Mouse (Mus musculus): Measurements from ENCODE around the gene Zfp639. TPM values are rescaled to one million over a fixed set of nuclear protein-coding genes. Genes with fewer than 3 reads are reported as not detected.

Gene Zfp639
- polyA plus RNA-seq, 1 experiment from 2014 or later: 40.9 TPM

- Histone ChIP-seq H3K27me3 (no peaks in the 10 kb centered on the region), H3K36me3 (no peaks in the 10 kb centered on the region), H3K4me2 (replicated peaks) (peak overlapping the region; percentile 76), H3K9me3 (replicated peaks) (no peaks in the 10 kb centered on the region), H3K4me3 (peak overlapping the region; percentile 16; the same call in 1 of the 2 replicates), H3K4me1 (peaks cover 22% of the 10 kb centered on the region), H3K27ac (no peak overlapping the region), H3K9ac (peak overlapping the region; percentile 13; the same call in 1 of the 2 replicates)
- WGBS: 1% methylated on average over 17 of the region's 17 CpGs
- ATAC-seq (ENCODE audit: low FRiP score): peak; percentile 26; the same call in 1 of the 2 replicates
These were observed 1.3 kb upstream of the Zfp639 start for GRCm38 (mm10) chr3:32508666-32509324.

- H3K27ac ChIP-seq: peak overlapping the region; percentile 84
- peak overlapping the region; percentile 76 for H3K4me2 ChIP-seq (replicated peaks)
- ATAC-seq (ENCODE audit: low FRiP score): peak; percentile 92
- H3K9ac ChIP-seq: peak overlapping the region; percentile 92
- H3K36me3 ChIP-seq: 0 out of 2 replicates have a peak, but pooled peaks cover 7% of the 10 kb centered on the region
- peak overlapping the region; percentile 93 for H3K4me3 ChIP-seq
- peaks cover 22% of the 10 kb centered on the region for H3K4me1 ChIP-seq
- H3K9me3 ChIP-seq (replicated peaks): no peaks in the 10 kb centered on the region
- no peaks in the 10 kb centered on the region for H3K27me3 ChIP-seq
- WGBS: under 1% methylated on average over 56 of the region's 69 CpGs
These were observed 524 bp downstream of the Zfp639 start for GRCm38 (mm10) chr3:32510375-32511190.

GRCm38 (mm10) chr3:32511191-32511550, 1.1 kb downstream of the Zfp639 start:
- H3K4me3 ChIP-seq: peak overlapping the region; percentile 93
- H3K36me3 ChIP-seq: 0 out of 2 replicates have a peak, but pooled peaks cover 10% of the 10 kb centered on the region
- H3K9ac ChIP-seq: peak overlapping the region; percentile 92
- WGBS: 5% methylated on average over 13 of the region's 13 CpGs
- peaks cover 22% of the 10 kb centered on the region for H3K4me1 ChIP-seq
- 0 out of 2 replicates have a peak, but pooled peaks have one; percentile 3 for ATAC-seq (ENCODE audit: low FRiP score)
- no peaks in the 10 kb centered on the region for H3K9me3 ChIP-seq (replicated peaks)
- no peaks in the 10 kb centered on the region for H3K27me3 ChIP-seq
- H3K4me2 ChIP-seq (replicated peaks): peak overlapping the region; percentile 76
- H3K27ac ChIP-seq: peak overlapping the region; percentile 84; the same call in 1 of the 2 replicates

DNA sequence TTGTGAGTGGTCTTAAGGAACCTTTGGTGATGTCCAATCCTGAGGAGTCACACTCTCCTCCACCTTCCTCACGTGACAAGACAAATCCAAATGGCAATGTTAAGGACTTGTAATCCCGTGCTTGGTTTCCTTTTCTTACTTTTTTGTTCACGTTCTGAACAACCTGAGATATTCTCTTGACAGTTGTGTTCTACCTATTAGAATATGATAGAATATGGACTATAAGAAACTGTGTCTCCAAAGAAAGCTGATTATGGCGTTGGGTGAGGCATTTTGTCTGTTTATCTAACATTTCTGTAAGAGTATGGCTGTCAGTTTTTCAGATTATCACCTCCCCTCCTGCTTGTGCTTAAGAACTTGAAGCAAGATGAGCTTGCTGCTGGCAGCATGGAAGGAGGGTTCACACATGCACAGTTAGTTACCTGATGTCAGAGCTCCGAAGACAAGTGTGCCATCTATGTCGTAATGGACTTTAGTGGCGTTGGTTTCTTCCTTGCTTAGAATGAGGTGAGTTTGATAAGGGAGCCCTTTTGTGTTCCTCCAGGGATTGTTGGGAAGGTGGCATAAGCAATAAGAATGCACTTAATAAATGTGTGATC, 2.7 kb downstream of the Zfp639 start:
- ATAC-seq (ENCODE audit: low FRiP score): no peak

GRCm38 (mm10) chr3:32513528-32513927, 3.5 kb downstream of the Zfp639 start:
- Histone ChIP-seq H3K4me3 (no peak overlapping the region), H3K27me3 (no peaks in the 10 kb centered on the region), H3K4me2 (replicated peaks) (no peak overlapping the region), H3K27ac (no peak overlapping the region), H3K36me3 (peaks cover 28% of the 10 kb centered on the region), H3K9ac (no peak overlapping the region), H3K4me1 (peaks cover 21% of the 10 kb centered on the region), H3K9me3 (replicated peaks) (no peaks in the 10 kb centered on the region)
- ATAC-seq (ENCODE audit: low FRiP score): no peak

More for the DNA sequence above, 2.7 kb downstream of the Zfp639 start:
- H3K27ac ChIP-seq: no peak overlapping the region
- no peak overlapping the region for H3K4me3 ChIP-seq
- 94% methylated on average over 7 of the region's 7 CpGs for WGBS
- no peaks in the 10 kb centered on the region for H3K9me3 ChIP-seq (replicated peaks)
- no peaks in the 10 kb centered on the region for H3K27me3 ChIP-seq
- H3K4me2 ChIP-seq (replicated peaks): no peak overlapping the region
- H3K4me1 ChIP-seq: peaks cover 22% of the 10 kb centered on the region
- peaks cover 21% of the 10 kb centered on the region for H3K36me3 ChIP-seq
- no peak overlapping the region for H3K9ac ChIP-seq

DNA sequence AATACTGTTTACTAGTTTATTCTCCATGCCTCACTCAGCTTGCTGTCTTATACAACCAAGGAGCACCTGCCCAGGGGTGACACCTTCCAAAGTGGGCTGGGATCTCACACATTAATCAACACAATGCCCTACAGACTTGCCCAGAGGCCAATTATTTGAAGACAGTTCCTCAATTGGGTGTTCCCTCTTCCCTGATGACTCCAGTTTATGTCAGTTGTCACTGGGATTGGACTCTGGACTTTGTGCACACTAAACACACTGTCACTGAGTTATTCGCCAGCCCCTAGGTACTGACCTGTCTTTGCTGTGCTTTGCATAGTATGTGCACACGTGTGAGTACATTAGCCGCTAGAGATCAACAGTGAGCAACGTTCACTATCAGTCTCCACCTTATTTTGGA, 17.1 kb downstream of the Zfp639 start:
- ATAC-seq (ENCODE audit: low FRiP score): no peak
- whole genome bisulfite sequencing: 95% methylated on average over 4 of the region's 4 CpGs
- Histone ChIP-seq H3K9ac (no peak overlapping the region), H3K27ac (no peak overlapping the region), H3K4me2 (replicated peaks) (no peak overlapping the region), H3K27me3 (no peaks in the 10 kb centered on the region), H3K9me3 (replicated peaks) (0 out of 2 replicates have a peak, but pooled peaks cover 3% of the 10 kb centered on the region), H3K4me1 (peaks cover 5% of the 10 kb centered on the region; the same call in 1 of the 2 replicates), H3K36me3 (peaks cover 32% of the 10 kb centered on the region), H3K4me3 (no peak overlapping the region)

DNA sequence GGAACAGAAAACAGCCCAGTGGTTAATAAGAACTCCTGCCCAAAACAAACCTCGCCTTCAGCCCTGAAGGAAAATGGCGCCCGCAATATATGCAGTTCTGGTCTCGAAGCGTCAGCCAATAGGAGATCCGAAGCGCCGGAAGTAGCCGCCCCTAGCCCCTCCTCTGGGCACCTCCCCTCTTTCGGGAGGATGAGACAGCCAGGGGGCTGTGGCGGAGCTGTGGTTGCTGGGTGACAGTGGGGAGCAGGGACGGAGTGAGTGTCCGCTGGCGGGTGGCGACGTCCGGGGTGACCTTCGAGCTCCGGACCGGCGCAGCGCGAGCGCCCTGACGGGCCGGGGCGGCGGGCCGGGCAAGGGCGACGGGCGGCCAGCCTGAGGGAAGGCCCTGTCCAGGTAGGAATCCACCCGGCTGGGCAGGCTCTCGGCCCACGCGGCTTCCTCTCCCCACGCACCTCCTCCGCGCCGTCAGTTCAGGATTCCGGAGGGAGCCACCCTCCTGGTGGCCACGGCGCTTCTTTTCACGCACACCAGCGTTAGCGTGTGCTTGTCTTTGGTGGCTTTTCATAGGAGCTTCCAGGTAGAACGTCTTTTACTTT, 19.3 kb downstream of the Zfp639 start, which contains the start of gene Mfn1:
Mfn1 (plus strand) TSS at position 163 of the 596 bp plus-strand sequence.
- Histone ChIP-seq H3K36me3 (peaks cover 25% of the 10 kb centered on the region), H3K4me2 (replicated peaks) (peak within 1 kb of the TSS; percentile 51), H3K4me3 (peak within 1 kb of the TSS; percentile 75), H3K9ac (peak within 1 kb of the TSS; percentile 81), H3K27me3 (no peaks in the 10 kb centered on the region), H3K27ac (no peak within 1 kb of the TSS), H3K9me3 (replicated peaks) (0 out of 2 replicates have a peak, but pooled peaks cover 3% of the 10 kb centered on the region), H3K4me1 (peaks cover 5% of the 10 kb centered on the region; the same call in 1 of the 2 replicates)
- ATAC-seq (ENCODE audit: low FRiP score): peak; percentile 100
- WGBS: under 1% methylated on average over 47 of the region's 47 CpGs

- no peak for ATAC-seq (ENCODE audit: low FRiP score)
- WGBS: 13% methylated on average over 5 of the region's 5 CpGs
- no peaks in the 10 kb centered on the region for H3K27me3 ChIP-seq
- peaks cover 31% of the 10 kb centered on the region for H3K36me3 ChIP-seq
- H3K4me2 ChIP-seq (replicated peaks): peak overlapping the region; percentile 51
- H3K4me3 ChIP-seq: peak overlapping the region; percentile 75
- peaks cover 5% of the 10 kb centered on the region; the same call in 1 of the 2 replicates for H3K4me1 ChIP-seq
- peak overlapping the region; percentile 81 for H3K9ac ChIP-seq
- H3K27ac ChIP-seq: no peak overlapping the region
- 0 out of 2 replicates have a peak, but pooled peaks cover 3% of the 10 kb centered on the region for H3K9me3 ChIP-seq (replicated peaks)
These were observed 20.0 kb downstream of the Zfp639 start for GRCm38 (mm10) chr3:32530041-32530440.

DNA sequence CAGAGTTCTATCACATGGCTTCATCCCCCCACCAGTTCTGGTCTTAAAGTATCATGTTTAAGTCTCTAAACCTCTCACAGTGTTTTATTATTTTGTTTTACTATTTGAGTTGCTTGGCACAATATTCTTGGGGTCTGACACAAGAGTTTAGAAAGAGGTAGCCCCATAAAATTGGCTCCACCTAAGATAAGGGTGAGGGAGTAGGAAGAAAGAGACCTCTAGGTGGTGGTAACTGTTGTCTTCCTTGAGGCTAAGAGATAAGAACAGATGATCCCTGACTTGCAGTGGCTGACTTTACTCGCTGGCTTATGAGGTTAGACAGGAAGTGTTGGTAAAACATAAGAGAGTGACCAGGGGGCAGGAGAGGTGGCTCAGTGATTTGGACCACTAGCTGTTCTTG, 25.6 kb downstream of the Zfp639 start:
- Histone ChIP-seq H3K4me3 (no peak overlapping the region), H3K9ac (no peak overlapping the region), H3K4me2 (replicated peaks) (no peak overlapping the region), H3K9me3 (replicated peaks) (no peaks in the 10 kb centered on the region), H3K27me3 (no peaks in the 10 kb centered on the region), H3K4me1 (0 out of 2 replicates have a peak, but pooled peaks cover 2% of the 10 kb centered on the region), H3K27ac (no peak overlapping the region), H3K36me3 (peaks cover 41% of the 10 kb centered on the region)
- 82% methylated on average over 1 of the region's 1 CpGs for WGBS
- ATAC-seq (ENCODE audit: low FRiP score): no peak

- Histone ChIP-seq H3K4me1 (no peaks in the 10 kb centered on the region), H3K9ac (no peak overlapping the region), H3K36me3 (peaks cover 38% of the 10 kb centered on the region), H3K27ac (no peak overlapping the region), H3K27me3 (no peaks in the 10 kb centered on the region), H3K9me3 (replicated peaks) (no peaks in the 10 kb centered on the region), H3K4me3 (no peak overlapping the region), H3K4me2 (replicated peaks) (no peak overlapping the region)
- WGBS: 55% methylated on average over 1 of the region's 1 CpGs
- ATAC-seq (ENCODE audit: low FRiP score): no peak
These were observed 27.5 kb downstream of the Zfp639 start for GRCm38 (mm10) chr3:32537556-32537955.

- H3K4me2 ChIP-seq (replicated peaks): no peak overlapping the region
- H3K27me3 ChIP-seq: no peaks in the 10 kb centered on the region
- no peak overlapping the region for H3K4me3 ChIP-seq
- 91% methylated on average over 5 of the region's 5 CpGs for WGBS
- H3K36me3 ChIP-seq: peaks cover 34% of the 10 kb centered on the region
- no peak for ATAC-seq (ENCODE audit: low FRiP score)
- H3K27ac ChIP-seq: no peak overlapping the region
- no peaks in the 10 kb centered on the region for H3K4me1 ChIP-seq
- H3K9ac ChIP-seq: no peak overlapping the region
- no peaks in the 10 kb centered on the region for H3K9me3 ChIP-seq (replicated peaks)
These were observed 28.0 kb downstream of the Zfp639 start for GRCm38 (mm10) chr3:32538091-32538490.
